Mouse (Mus musculus): Measurements from ENCODE around the gene Clybl.

Gene Clybl

DNA sequence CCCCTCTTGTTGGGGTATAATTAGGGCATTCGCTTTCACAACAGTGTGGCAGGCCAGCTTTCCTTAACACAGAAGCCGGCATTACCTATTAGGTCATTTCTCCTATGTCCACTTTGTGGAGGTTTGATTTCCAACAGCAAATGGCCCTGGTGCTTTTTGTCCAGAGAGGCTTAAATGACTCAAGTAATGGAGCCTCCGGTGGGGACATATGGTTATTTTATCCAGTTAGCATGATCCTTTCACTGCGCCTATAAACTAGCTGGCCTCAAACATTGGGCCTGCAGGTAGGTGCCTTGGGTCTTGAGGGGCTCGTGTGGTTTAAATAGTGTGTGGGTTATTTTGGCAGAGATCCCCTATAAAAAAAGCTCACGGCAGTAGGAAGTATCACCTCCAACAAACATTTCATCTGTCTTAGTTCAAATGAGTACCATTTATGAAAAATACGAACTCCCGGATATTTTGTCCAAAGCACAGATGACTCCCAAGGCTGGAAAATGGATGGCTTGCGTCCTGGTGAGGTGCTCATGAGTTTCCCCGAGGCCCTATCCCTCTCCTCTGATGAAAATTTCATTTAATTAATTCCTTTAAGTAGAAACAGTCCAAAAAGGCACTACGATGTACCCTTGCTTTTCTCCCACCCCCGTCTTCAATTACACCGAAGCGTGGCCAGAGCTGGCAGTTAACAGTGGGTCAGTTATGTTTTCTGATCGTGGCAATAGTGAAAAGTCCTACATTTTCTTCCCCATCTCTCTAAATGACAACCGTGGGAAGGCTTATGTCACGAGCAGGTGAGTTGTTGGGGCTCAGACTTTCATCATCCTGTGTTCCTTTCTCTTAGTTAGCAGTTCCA is 205.0 kb downstream of the Clybl start:
- DNase-seq (ENCODE audit: low read depth): no peak

DNA sequence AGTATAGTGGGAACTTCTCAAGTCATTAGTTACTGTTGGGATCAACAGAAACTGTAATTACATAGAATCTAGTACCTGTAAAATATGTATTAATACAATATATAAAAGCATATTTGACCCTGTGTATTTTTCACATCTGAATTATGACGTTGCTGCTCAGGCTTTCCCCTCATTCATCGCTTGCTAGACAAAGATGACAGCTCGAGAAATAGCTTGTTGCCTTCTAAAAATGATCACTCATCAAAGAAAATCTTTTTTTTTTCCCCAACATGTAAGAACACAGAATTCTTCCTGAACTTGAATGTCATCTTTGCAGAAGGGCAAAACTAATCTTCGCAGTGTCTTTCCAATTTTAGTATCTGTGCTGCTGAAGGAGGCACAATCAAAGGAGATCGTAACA is 206.3 kb downstream of the Clybl start:
- no peak for DNase-seq (ENCODE audit: low read depth)

DNA sequence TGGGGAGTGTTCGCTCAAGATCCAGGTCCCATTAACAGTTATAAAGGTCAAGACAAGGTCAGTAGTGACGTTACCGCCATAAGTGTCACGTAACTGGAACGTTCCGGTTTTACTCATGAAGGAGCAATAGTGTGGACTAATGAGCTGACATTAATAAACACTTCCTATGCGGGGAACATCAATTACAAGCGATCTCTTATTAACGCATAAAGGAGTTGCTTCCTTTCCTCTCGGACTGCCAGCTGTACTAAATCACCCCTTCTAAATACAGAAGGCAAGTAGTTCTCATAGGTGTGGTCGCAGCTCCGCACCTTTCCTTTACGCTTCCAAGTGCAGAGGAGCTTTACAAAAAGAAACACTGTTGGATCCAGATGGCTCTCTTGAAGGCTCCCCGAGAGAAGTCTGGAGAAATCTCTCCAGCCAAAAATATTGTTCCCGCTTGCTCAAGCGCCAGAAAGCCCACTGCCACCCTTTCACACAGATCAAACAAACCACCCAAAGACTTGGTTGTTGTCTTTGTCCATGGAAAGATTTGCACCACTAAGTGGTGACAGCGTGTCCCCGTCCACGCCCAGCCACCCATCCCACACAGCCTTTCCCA is 207.0 kb downstream of the Clybl start:
- DNase-seq (ENCODE audit: low read depth): no peak

DNA sequence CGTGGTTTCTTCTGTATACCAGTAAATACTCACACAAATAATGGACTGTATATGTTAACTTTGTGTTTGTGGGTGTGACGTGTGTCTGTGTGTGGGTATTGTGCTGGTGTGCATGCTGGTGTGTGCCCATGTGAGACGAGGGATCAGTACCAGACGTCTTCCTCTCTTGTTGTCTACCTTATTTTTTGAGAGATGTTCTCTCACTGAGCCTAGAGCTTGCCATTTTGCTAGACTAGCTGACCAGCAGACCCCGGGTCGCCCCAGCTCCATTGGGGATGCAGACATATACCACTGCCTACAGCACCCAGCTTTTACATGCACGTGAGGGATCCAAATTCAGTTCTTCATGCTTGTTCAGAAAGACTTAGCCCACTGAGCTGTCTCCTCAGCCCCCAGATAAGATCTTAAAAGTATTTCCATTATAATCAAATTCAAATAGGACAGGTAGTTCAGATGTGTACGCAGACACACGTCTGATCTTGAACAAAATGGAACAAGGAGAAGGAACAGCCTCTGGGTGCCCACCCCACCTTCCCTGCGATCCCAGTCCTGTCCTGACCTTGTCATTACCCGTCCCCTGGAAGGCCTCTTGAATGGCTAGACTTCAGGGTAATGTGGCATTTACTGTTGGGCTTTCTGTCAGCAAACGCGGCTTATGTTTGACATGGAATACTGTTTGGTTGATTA is 208.3 kb downstream of the Clybl start:
- DNase-seq (ENCODE audit: low read depth): no peak

DNA sequence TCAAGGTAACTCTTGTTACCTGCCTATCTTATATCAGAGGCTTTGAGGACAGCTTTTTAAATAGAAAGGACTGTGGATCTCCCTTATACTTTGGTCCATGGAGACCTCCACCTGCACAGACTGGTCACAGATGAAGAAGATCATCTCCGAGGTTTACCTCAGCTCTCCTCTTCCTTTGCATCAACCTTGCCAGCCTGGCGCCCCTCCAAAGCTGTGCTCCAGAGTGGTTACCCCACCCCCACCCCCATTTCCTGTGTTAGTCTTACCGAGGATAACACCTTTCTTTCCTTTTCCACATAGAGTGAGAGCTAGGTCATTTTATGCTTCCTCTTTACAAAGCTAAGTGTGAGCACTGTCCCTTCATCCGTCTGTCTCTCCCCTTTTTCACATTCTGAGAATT is 209.4 kb downstream of the Clybl start:
- DNase-seq (ENCODE audit: low read depth): no peak

DNA sequence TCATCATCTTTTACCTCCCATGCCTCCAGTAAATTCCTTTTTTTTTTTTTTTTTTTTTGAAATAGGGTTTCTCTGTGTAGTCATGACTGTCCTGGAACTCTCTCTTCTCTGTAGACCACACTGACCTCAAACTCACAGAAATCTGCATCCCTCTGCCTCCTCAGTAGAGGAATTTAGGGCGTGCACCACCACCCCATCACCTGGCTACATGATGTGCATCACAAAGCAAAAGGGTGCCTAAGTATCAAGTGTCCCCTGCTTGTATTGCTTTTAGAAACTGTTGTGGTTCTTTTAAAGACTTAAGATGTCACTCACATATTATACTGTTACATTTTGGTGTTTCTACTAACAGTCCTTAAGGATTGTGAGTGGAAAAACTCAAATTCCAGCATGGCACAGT is 211.6 kb downstream of the Clybl start:
- no peak for DNase-seq (ENCODE audit: low read depth)

DNA sequence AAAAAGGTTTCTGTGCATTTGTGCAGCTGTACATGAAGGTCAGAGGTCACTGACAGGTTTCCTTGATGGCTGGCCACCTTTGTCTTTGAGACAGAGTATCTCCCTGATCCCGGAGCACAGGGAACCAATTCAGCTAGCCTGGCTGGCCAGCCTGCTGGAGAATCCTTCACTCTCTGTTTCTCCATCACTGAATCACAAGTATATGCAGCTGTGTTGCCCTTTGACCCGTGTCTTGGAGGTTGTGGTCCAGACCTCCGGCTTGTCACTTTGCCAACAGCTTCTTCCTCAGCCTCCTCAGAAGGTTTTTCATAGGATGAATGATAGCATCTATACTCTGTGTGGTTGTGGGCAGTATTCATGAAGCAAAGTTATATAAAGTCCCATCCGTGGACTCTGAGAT is 217.2 kb downstream of the Clybl start:
- no peak for DNase-seq (ENCODE audit: low read depth)

DNA sequence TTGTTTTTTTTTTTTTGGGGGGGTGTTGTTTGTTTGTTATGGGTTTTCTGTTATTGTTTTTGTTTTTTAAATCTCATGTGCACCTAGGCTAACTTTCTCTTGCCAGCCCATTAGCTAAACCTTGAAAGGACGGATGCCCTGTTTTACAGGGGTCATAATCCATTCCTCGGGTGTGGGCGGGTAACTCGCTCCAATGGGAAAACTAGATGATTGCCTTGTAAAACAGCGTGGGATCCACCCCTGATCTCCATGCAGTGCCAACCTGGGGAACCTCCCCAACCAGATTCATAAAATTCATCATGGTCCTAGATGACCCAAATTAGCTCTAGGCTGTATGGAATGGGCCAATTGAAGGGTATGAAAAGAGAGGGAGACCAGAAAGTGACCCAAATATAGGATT is 218.4 kb downstream of the Clybl start:
- DNase-seq (ENCODE audit: low read depth): no peak

DNA sequence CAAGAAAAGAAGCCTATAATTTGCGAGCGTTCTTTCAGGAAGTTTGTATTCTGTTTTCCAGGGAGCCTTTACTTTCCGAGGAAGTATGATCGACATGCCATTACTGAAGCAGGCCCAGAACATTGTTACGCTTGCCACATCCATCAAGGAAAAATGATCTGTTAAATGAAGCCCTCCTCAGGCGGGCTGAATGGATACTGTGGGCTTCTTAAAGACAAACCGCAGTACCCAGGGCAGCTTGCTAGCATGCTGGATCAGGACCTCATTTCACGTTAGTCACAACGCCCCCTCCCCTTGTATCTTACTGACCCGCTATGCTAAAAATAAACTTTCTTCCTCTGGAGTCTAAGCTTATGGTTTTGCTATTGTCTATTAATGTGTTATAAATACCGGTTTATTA is 220.4 kb downstream of the Clybl start:
- no peak for DNase-seq (ENCODE audit: low read depth)

DNA sequence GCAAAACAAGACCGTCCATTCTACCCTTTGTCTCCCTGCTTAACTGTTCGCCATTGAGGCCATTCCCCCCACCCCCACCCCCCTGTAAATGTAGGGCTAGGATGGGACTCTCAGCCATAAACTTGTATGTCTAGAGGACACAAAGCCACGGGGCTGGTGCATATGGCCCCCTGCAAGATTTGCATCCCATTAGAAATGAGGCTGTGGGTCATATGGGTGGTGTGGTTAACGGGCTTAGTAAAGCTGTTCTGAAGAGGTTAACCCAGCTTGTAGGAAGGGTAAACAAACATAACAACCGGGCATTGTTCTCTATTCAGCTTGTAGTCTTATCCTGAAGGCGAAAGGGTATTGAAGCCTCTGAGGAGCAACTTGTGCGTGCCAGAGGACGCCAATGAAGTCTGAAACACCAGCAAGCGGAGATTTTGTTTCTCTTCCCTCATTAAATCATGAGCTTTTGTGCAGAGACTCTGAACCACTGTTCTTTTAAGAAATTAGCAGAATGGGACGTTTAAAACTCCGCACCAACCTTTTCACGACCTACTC is 221.3 kb downstream of the Clybl start:
- no peak for DNase-seq (ENCODE audit: low read depth)

DNA sequence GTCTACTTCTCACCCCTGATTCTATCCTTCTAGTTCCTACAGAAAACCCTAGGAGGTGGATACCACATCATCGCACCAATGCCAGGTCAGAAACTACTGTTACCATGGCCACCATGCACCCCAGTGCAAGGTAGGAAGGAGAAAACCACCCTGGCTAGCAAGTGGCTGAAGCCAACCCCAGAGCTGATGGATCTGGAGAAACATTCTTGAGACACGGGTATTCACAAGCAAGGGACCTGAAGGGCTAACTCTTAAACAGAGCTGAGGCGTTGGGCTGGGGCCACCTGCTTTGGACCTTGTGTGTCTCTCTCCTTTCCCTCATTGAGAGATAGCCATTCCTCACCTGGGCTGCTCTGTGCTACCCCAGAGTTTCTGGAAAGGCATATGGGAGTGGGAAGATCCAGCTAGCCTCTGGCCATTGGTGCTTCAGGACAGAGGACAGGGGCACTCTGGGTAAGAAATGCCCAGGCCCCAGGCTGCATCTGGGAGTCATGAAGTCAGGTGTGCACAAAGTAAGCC is 222.0 kb downstream of the Clybl start:
- no peak for DNase-seq (ENCODE audit: low read depth)

DNA sequence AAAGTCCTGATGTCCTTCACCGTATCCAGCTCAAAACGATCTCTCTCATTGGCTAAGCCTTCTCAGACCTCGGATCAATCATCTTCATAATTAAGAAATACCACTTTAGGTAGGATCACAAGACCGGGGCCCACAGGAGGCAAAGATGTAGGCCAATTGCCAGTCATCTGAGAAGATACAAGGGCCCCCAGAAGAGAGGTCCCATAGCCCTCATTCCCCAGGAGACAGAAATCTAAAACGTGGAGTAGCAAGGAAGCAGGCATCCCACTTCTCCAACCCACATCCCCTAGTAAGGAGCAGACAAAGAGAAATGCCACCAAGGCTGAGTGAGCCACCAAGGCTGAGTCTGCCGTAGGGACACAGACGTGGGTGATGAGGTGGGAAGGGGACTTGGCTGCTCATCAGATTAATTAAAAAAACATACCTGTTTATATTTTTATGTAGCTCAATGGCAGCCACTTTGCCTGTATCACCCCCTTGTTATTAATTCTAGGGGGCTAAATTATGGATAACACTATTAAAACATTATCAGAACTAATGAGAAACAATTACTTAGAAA is 223.2 kb downstream of the Clybl start:
- DNase-seq (ENCODE audit: low read depth): no peak

DNA sequence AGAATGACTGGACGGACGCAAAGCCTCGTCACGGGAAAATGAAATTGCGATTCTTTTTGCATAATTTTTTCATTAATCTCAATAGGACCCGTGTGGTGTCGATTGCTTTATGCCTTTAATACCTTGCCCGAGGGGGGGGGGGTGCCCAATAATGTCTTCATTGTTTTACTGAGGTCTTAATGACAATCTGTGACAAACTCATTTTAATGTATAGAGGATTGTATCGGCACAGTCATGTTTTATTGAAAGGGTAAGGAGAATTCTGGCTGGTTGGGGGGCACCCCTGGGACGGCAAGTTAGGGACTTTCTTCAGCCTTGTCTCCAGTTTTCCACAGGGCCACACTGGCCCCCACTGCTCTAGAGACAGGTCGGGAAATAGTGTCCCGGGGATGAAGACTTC is 223.7 kb downstream of the Clybl start:
- no peak for DNase-seq (ENCODE audit: low read depth)

DNA sequence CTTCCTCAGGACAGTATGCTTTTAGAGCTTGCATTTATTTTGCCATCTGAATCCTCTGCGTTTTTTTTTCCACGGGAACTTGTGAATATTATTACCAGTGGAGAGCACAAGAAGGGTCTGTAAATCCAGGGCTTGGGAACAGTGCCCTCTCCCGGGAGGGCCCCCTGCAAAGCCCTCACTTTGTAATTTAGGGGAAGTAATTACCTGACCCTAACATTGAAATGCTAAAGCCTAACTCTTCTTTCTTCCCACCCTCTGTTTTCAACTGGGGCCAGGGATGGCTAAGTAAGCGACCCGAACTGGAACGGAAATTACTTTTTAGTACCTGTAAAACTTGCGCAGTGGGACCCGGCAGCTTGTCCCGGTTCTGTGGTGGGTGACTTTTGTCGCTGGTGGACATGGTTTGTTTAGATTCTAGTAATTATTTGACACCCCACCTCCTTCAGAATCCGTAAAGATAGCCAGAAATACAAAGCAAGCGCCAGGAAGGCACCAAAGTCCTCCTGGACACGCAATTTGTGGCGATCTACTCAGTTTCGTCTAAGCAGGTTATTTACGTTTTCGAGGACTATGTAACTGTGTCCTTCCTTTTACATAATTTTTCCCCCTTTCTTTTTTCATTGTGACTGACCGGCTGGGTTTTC is 224.5 kb downstream of the Clybl start:
- DNase-seq (ENCODE audit: low read depth): no peak

DNA sequence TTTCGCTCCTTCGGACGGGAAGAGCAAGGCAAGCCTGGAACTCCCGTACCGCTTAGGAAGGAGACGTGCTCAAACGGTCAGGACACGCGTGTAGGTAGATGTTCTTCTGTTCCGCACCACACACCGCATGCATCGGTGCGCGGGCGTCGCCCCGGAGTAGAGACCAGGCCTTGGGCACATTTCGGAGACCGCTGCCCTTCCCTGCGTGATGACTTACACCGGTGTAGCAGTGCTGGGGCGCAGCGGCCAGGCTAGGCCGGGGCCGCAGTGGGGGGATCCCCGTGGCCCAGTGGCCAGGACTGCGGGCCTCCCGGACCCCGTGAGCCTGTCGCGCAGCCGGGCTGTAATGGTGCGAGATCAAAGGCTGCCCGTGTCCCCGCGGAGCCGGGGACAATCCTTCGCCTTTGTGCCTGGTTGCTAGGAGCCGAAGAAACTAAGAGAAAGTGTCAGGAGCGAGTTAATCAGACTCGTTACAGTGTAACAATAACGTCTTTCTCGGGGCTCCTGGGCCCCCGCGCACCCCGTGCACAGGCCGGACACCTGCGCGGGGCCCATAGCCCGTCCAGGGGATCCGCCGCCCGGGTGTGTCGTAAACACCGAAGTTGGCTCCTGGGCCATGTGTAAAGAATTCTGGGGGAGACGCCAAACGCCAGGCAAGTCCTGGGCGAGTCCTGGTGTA is 225.2 kb downstream of the Clybl start:
- no peak for DNase-seq (ENCODE audit: low read depth)

DNA sequence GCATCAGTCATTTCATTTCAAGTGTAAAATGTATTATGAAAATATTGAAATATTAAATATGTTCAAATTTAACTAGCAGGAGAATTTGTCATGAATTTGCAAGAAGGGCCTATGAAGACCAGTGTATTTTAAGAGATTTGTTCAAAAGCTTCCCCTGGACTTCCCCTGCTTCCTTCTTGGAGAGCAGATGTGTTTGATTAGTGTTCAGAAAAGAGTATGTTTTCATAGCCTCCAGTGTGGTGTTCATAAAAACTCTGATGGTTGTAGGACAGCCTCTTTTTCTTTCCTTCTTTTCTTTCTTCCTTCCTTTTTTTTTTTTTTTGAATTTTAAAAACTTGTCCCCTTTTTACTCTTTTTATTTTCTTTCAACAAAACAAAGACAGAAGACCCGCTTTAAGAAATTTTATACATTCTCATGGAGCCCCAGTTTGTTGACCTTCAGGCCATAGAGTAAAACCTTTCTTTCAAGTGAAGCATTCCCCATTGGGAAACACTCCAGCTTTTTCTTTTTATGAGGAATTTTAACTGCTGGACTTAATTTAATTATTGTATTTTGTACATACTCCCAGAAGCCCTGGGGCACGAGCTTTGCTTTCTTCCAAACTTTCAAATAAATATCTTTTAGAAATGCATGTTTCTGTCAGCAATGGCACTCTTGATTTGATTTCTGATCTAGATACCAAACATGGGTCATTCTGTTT is 231.5 kb downstream of the Clybl start:
- no peak for DNase-seq (ENCODE audit: low read depth)

DNA sequence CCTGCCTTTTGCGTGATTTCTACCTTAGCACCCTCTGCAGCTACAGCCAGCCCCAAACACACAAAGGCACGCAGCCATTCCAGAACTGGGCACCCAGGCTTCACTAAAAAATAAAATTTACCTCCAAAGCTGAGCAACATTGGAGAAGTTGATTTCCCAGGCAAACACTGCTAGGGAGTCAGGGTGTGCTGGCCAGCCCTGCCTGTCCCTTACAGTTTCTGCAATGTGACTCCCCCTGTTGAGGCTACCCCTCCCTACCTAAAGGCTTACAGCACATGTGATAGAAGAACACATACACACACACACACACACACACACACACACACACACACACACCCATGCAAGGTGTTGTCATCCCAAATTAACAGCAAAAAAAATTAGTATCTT is 232.0 kb downstream of the Clybl start:
- no peak for DNase-seq (ENCODE audit: low read depth)

DNA sequence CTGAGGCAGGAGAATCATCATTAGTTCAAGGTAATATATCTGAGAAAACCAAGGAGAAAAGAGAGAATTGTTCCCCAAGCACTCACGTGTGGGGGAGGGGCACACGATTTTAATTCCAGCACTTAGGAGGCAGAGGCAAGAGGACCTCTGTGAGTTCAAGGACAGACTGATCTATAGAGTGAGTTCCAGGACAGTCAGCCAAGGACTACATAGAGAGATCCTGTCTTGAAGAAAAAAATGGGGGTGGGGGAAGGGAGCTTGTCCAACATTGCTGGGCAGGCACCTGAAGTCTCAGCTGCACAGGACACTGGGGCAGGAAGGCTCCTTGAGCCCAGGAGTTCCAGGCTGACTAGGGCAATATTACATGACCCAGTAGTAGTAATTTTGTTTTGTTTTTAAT is 233.3 kb downstream of the Clybl start:
- DNase-seq (ENCODE audit: low read depth): no peak

DNA sequence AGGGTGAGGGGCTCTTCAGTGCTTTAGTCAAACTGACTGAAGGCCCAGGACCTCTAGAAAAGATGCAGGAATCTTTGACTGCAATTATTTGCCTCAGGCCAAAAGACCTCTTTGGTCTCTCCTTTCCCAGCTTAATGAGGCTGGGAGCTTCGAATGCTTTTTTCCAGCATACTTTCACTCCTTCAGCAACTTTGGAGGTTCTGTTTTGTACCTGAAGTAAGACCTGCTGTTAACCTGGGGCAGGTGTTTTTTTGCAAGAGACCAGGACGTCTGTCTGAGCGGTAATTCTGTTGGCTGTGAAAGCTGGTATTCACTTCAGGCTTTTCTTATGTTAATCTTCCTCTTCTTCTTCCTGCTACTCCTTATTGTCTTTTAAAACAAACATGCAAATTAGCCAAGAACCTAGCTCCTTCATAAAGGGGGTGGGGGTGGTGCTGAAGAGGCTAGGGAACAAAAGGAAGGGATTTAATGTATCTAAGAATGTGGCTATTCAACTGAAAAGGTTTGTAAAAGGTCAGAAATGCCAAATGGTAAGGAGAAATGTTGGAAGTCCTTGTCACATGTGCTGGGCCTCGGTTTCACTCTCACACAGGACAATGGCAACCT is 234.8 kb downstream of the Clybl start:
- no peak for DNase-seq (ENCODE audit: low read depth)

DNA sequence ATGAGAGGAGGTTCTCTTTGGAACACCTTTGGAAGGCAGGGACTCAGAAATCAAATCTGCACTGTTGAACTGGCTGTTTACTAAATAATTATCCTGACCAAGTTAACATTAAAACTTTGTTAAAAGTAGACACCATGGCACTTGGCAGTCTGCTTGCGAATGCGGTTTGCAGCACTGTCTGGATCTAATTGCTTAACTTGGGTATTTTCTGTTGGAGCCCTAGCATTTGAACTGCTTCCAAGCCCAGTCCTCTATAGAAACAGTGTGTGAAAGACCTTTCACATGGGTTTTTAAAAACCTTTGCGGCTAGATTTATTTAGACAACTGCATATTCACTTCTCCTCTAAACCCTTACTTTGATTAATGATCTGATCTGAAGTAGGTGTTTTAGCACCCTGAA is 242.9 kb downstream of the Clybl start:
- peak; percentile 20 for DNase-seq (ENCODE audit: low read depth)
